Comparison of ENCODE assay signal across 8 mouse cellular contexts in the genomic region with DNA sequence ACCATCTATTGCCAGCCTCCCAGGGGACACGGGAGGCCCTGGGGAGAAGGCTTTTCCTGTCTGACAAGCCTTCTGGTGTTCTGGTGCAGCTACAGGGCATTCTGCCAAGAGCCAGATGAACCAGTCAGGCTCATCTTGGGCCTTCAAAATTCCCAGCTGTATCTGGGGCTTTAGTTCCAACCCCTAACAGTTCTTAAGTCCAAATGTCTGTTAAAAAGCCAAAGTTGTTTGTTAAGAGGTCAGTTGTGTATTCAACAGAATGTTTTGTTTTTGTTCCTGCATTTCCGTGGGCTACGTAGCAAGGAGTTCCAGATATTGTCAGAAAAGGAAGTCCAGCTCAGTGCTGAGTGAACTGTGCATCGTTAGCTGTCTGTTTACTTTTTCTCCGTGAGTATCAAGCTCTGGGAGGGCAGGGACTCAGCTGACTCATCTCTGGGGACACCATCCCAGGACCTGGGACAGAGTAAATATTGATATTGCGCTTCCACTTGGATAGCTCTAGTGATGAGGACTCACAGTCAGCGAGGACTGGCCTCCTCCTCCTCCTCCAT. TPM values are rescaled to one million over a fixed set of nuclear protein-coding genes. Genes with fewer than 3 reads are reported as not detected.
DNase-seq lines count a peak whose midpoint lies in the region; ATAC-seq lines count a peak whose summit lies in the region.

No protein-coding gene starts in this region.

- no peak overlapping the region for H3K27ac ChIP-seq in midbrain, embryonic 14.5 days (replicated peaks; ENCODE audit: low read depth, low read length)
- no peak overlapping the region for H3K27ac ChIP-seq in midbrain, embryonic 15.5 days

- H3K9me3 ChIP-seq in midbrain, embryonic 14.5 days (ENCODE audit: control insufficient read depth, low read length) = no peaks in the 10 kb centered on the region
- no peaks in the 10 kb centered on the region for H3K9me3 ChIP-seq in midbrain, embryonic 15.5 days

- H3K4me2 ChIP-seq in midbrain, embryonic 14.5 days (ENCODE audit: low read length) = no peak overlapping the region
- H3K4me2 ChIP-seq in midbrain, embryonic 15.5 days = no peak overlapping the region

- WGBS in midbrain, embryonic 14.5 days = 69% methylated on average over 7 of the region's 7 CpGs
- WGBS in midbrain, embryonic 15.5 days = 71% methylated on average over 7 of the region's 7 CpGs

- no peak for ATAC-seq in midbrain, embryonic 14.5 days (ENCODE audit: low FRiP score, low TSS enrichment)
- ATAC-seq in midbrain, embryonic 15.5 days (replicated peaks) = no peak

- no peak overlapping the region for H3K4me3 ChIP-seq in midbrain, embryonic 14.5 days (replicated peaks; ENCODE audit: low read depth, low read length)
- no peak overlapping the region for H3K4me3 ChIP-seq in midbrain, embryonic 15.5 days

- H3K4me1 ChIP-seq in midbrain, embryonic 14.5 days (ENCODE audit: control insufficient read depth, insufficient read depth, low read length) = no peaks in the 10 kb centered on the region
- H3K4me1 ChIP-seq in midbrain, embryonic 15.5 days = no peaks in the 10 kb centered on the region

- no peak overlapping the region for H3K9ac ChIP-seq in midbrain, embryonic 14.5 days (replicated peaks; ENCODE audit: low read length)
- no peak overlapping the region for H3K9ac ChIP-seq in midbrain, embryonic 15.5 days

- no peaks in the 10 kb centered on the region for H3K36me3 ChIP-seq in midbrain, embryonic 14.5 days (ENCODE audit: control insufficient read depth, insufficient read depth, low read length)
- H3K36me3 ChIP-seq in midbrain, embryonic 15.5 days (replicated peaks) = no peaks in the 10 kb centered on the region

- H3K27me3 ChIP-seq in midbrain, embryonic 14.5 days (ENCODE audit: control insufficient read depth, insufficient read depth, low read length) = no peaks in the 10 kb centered on the region
- no peaks in the 10 kb centered on the region for H3K27me3 ChIP-seq in midbrain, embryonic 15.5 days (replicated peaks)

- peak; percentile 25 for DNase-seq in midbrain, embryonic 14.5 days
- peak; percentile 28 to 45 for DNase-seq in gastrocnemius, adult 8-10 months (ENCODE audit: low spot score in 2 of 2)
- peak; percentile 52 for DNase-seq in kidney, adult 18-20 months
- DNase-seq in lung, adult 18-20 months = peak; percentile 69 to 82
- DNase-seq in thymus, postnatal 36 days = no peak
- DNase-seq in cerebellum, postnatal 36 days = no peak
- DNase-seq in frontal cortex, postnatal 10 days (ENCODE audit: low spot score in 2 of 2) = no peak

RNA-seq across cellular contexts. Expression of a gene that starts 11.5 kb away (rescaled TPM):
- polyA plus RNA-seq in midbrain, embryonic 14.5 days (2014; fragmentation: Nextera tagmentation; extraction: Ambion mirVana) = 82.5 and 98.6 TPM in 2 replicates
- 105 and 114 TPM in 2 replicates for polyA plus RNA-seq in midbrain, embryonic 15.5 days (2015; fragmentation: Nextera tagmentation; extraction: Ambion mirVana)
- 100 to 1,000 TPM; 238 to 367 (median 290) TPM for total RNA-seq in gastrocnemius, adult 8-10 months (2022)

RNA-seq across cellular contexts. Expression of a gene that starts 12.2 kb away (rescaled TPM):
- 63.5 and 65.8 TPM in 2 replicates for polyA plus RNA-seq in midbrain, embryonic 14.5 days (2014; fragmentation: Nextera tagmentation; extraction: Ambion mirVana)
- polyA plus RNA-seq in midbrain, embryonic 15.5 days (2015; fragmentation: Nextera tagmentation; extraction: Ambion mirVana) = 62.0 and 63.8 TPM in 2 replicates
- 10 to 100 TPM; 19.4 to 26.7 (median 21.5) TPM for total RNA-seq in gastrocnemius, adult 8-10 months (2022)

Comparison
In these comparisons a context has a peak if more than half of its experiments do, and no peak if none do; other contexts are left out.
1. DNase-seq: peak in midbrain, embryonic 14.5 days (single experiment), gastrocnemius, adult 8-10 months (2 of 2), kidney, adult 18-20 months (single experiment) and lung, adult 18-20 months (2 of 2); none in thymus, postnatal 36 days (0 of 2), cerebellum, postnatal 36 days (0 of 2) and frontal cortex, postnatal 10 days (0 of 2).